Mouse (Mus musculus) C2C12 (cell line): ENCODE measurements around the gene Klrg1. TPM values are rescaled to one million over a fixed set of nuclear protein-coding genes. Genes with fewer than 3 reads are reported as not detected.

Source experiments
- H3K27me3 ChIP-seq: one replicate; pipeline ENCODE4 v1.6.1; 2011; ENCODE audit not compliant: control insufficient read depth, insufficient read depth, insufficient read length
- H3K36me3 ChIP-seq: one replicate; pipeline ENCODE4 v1.6.1; 2011; ENCODE audit not compliant: control insufficient read depth, insufficient read depth
- H3K4me3 ChIP-seq: one replicate; pipeline ENCODE4 v1.5.1; 2011; ENCODE audit warnings: mild to moderate bottlenecking, control low read depth; ENCODE audit not compliant: poor library complexity, insufficient read depth, severe bottlenecking
- H3K79me2 ChIP-seq: one replicate; pipeline ENCODE4 v1.6.1; 2011; ENCODE audit not compliant: control insufficient read depth, insufficient read depth
- H3K79me3 ChIP-seq: one replicate; pipeline ENCODE4 v1.6.1; 2011; ENCODE audit warnings: low read depth, control low read depth
- H3ac ChIP-seq: one replicate; pipeline ENCODE3; 2011; ENCODE audit warnings: low read depth; ENCODE audit not compliant: control insufficient read depth, insufficient read length
- CEBPB ChIP-seq: IDR thresholded peaks from one replicate; pipeline ENCODE4 v1.6.1; 2011; ENCODE audit warnings: low read depth, mild to moderate bottlenecking, control low read depth, moderate library complexity
- CTCF ChIP-seq: IDR thresholded peaks from one replicate; pipeline ENCODE4 v1.5.1; 2011; ENCODE audit not compliant: control insufficient read depth, insufficient read depth, insufficient read length
- FOSL1 ChIP-seq: IDR thresholded peaks from one replicate; pipeline ENCODE4 v1.8.0; 2011; ENCODE audit warnings: mild to moderate bottlenecking, low read length; ENCODE audit not compliant: poor library complexity, insufficient read depth, severe bottlenecking
- MAX ChIP-seq: IDR thresholded peaks from one replicate; pipeline ENCODE4 v1.6.1; 2011; ENCODE audit warnings: mild to moderate bottlenecking, control low read depth
- MYOD1 ChIP-seq: IDR thresholded peaks from one replicate; pipeline ENCODE4 v1.6.1; 2011; ENCODE audit warnings: low read depth; ENCODE audit not compliant: control insufficient read depth, insufficient read length
- MYOG ChIP-seq: IDR thresholded peaks from one replicate; pipeline ENCODE4 v1.6.1; 2011; ENCODE audit not compliant: control insufficient read depth, insufficient read length; ENCODE audit errors: extremely low read depth
- USF1 ChIP-seq: IDR thresholded peaks from one replicate; pipeline ENCODE4 v1.6.1; 2011; ENCODE audit warnings: low read depth, mild to moderate bottlenecking, control low read depth, moderate library complexity
- long read RNA-seq, 2 experiments: library from polyadenylated mRNA; unstranded; transcript quantifications; one replicate each; pipeline ENCODE4 v2.0.0; 2019 to 2020
- polyA plus RNA-seq: library from polyadenylated mRNA; unstranded; fragments of >200 nt; fragmentation: generic; extraction: Trizol; gene quantifications from one replicate; pipeline ENCODE4 v1.2.1, GENCODE M21; 2012; ENCODE audit warnings: missing spikeins

Gene Klrg1
- polyA plus RNA-seq = not detected
- long read RNA-seq, experiment 1 = 0 reads
- long read RNA-seq, experiment 2 = 0 reads

DNA sequence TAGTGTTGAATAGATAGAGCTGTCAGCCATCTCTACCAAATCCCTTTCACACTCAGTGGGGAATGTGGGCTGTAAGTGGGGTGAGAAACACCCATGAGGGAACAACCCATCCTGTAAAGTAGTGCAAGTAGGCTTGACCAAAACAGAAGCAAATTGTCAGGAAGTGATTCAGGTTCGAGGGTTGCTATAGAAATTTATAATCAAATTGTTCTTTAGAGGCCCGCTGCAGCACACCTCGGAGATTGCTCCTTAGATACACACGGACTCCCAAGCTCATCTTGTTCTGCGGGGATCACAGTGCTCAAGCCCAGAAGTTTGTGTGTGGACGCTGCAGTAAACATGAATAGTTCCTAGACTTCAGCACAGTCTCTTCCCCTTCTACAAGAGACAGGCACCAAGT is at the start of gene Klrg1:
Gene Klrg1 (minus strand): TSS at position 101 of the 400 bp plus-strand sequence.
- H3K36me3 ChIP-seq = no peaks in the 10 kb centered on the region
- no peak within 1 kb of the TSS for H3ac ChIP-seq
- no peaks in the 10 kb centered on the region for H3K27me3 ChIP-seq
- H3K79me2 ChIP-seq = no peaks in the 10 kb centered on the region
- H3K4me3 ChIP-seq = no peak within 1 kb of the TSS
- TF ChIP-seq CTCF (no peak), MAX (no peak), USF1 (no peak), FOSL1 (no peak), CEBPB (no peak), MYOD1 (no peak), MYOG (no peak)
- H3K79me3 ChIP-seq = no peaks in the 10 kb centered on the region

DNA sequence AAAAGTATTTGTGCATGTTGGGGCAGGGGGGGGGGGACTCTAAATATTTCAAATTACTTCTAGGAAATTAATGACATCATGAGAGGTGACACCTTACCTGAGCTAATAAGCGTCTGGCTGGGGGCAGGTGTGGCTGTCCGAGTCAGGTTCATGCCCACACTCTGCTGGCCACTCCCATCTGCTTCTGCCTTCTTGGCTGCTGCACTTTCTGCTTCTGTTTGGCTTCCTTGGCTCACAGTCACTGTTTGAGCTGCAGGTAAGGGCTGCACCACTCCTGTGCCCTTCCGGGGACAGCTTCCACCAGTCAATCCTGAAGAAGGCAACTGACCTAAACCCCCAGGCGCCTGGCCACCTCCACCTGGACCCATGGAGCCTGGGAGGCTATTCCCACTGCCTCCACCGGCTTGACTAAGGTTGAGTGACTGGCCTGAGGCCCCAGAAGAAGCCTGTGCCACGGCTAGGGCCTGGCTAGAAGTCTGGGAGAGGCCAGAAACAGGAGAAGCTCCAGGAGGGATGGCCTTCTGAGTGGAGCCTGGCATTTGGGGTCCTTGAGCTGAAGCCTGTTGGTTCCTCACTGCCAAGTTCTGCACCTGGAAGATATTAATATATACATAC is 42.8 kb upstream of the Klrg1 start:
- no peak overlapping the region for H3K4me3 ChIP-seq
- H3K79me2 ChIP-seq = no peaks in the 10 kb centered on the region
- H3ac ChIP-seq = no peak overlapping the region
- TF ChIP-seq MYOG = no peak
- no peak for TF ChIP-seq USF1
- TF ChIP-seq MAX = no peak
- TF ChIP-seq CTCF = no peak
- TF ChIP-seq CEBPB = no peak
- TF ChIP-seq FOSL1 = no peak
- TF ChIP-seq MYOD1 = no peak
- peaks cover 13% of the 10 kb centered on the region for H3K36me3 ChIP-seq
- H3K27me3 ChIP-seq = no peaks in the 10 kb centered on the region
- H3K79me3 ChIP-seq = no peaks in the 10 kb centered on the region

DNA sequence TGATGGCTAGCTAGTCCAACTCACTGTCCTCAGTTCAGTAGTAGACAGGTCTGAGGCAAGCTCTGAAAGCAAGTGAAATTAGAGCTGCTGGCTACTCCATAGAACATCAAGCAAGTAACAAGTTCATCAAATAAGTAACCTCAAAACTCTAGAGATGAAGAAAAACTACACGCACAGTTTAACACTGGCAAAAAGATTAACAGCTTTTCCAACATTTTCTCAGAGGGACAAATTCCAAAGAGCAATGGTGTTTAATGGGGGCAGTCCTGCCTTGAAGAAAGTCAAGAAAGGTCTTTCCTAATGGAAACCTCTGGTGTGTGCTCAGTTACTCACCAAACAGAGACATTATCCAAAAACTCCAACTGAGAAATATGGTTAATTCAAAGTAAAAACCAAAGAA is 36.0 kb upstream of the Klrg1 start:
- Histone ChIP-seq H3K27me3 (no peaks in the 10 kb centered on the region), H3K79me3 (no peaks in the 10 kb centered on the region), H3K36me3 (peaks cover 70% of the 10 kb centered on the region), H3ac (no peak overlapping the region), H3K79me2 (no peaks in the 10 kb centered on the region), H3K4me3 (no peak overlapping the region)
- TF ChIP-seq MYOD1 = no peak
- no peak for TF ChIP-seq CEBPB
- no peak for TF ChIP-seq FOSL1
- TF ChIP-seq USF1 = no peak
- no peak for TF ChIP-seq CTCF
- no peak for TF ChIP-seq MAX
- no peak for TF ChIP-seq MYOG

DNA sequence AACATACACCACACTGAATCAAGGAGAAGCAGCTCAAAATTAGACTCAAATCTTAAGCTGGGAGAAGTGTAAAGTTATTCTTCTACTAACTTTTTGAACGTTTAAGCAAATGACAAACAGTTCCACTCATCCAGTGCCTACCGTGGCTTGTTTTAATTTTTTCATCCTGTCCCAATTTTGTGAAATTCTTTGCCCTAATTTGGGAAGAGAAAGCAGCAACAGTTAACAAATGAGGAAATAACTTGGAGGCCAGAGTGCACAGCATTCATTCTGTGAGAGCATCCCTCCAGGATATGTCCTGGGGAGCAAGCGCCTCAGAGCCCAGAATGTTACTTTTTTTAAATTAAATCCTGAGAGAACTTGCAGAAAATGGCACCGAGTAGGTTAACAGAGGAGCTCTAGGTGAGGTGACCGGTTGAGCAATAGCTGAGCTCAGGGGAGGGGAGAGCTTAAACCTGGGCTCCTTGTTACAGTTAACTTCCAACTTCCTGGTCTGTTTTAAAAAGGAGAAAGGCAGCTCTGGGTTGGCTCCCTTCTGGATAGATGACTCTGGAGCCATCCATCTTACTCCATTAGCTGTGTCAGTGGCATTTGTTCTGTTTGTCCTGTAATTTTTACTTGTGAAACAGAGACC is 27.6 kb upstream of the Klrg1 start:
- no peak for TF ChIP-seq MYOG
- no peak for TF ChIP-seq FOSL1
- TF ChIP-seq MAX = no peak
- TF ChIP-seq USF1 = no peak
- no peak for TF ChIP-seq MYOD1
- no peak for TF ChIP-seq CTCF
- peaks cover 36% of the 10 kb centered on the region for H3K79me2 ChIP-seq
- peaks cover 31% of the 10 kb centered on the region for H3K79me3 ChIP-seq
- H3ac ChIP-seq = peak overlapping the region; percentile 81
- H3K27me3 ChIP-seq = no peaks in the 10 kb centered on the region
- H3K36me3 ChIP-seq = peaks cover 46% of the 10 kb centered on the region
- peak overlapping the region; percentile 96 for H3K4me3 ChIP-seq

DNA sequence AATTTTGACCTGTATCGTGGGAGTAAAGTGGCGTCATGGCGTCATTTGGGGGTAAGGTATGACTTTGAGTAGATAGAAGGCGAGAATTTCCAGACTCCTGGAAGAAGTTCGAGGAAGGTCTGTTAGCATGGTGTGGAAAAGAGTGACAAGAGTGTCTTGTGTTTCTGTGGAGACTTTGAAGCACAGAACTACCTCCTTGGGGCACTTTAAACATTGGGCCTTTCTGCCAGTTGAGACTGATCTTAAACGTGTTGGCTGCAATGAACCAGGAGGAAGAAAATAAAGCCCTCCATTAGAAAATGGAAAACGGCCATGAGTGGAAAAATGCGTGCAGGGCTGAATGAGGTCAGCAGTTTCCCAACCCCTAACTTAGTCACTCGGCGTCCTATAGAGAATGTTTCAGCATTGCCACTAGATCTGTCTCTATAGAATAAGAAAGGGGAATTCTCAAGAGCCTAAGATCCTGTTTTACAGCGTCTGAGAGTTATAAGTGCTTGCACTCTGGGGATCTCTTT is 26.8 kb upstream of the Klrg1 start:
- peaks cover 38% of the 10 kb centered on the region for H3K36me3 ChIP-seq
- peaks cover 31% of the 10 kb centered on the region for H3K79me3 ChIP-seq
- H3ac ChIP-seq = peak overlapping the region; percentile 81
- no peaks in the 10 kb centered on the region for H3K27me3 ChIP-seq
- TF ChIP-seq MYOG (no peak), MAX (no peak)
- H3K4me3 ChIP-seq = peak overlapping the region; percentile 96
- H3K79me2 ChIP-seq = peaks cover 36% of the 10 kb centered on the region
